Mouse (Mus musculus): ENCODE data around the gene Draxin. TPM values are rescaled to one million over a fixed set of nuclear protein-coding genes. Genes with fewer than 3 reads are reported as not detected.

Gene Draxin
- total RNA-seq, 2 experiments from 2014 or later, result 4.8 to 5.6 TPM

GRCm38 (mm10) chr4:148085131-148085906 lies 45.2 kb downstream of the Draxin start:
- DNase-seq (ENCODE audit: low spot score in 2 of 2), result no peak

- DNase-seq (ENCODE audit: low spot score in 2 of 2), result no peak
Observed at GRCm38 (mm10) chr4:148084261-148084714, 46.2 kb downstream of the Draxin start.

GRCm38 (mm10) chr4:148083176-148083899 lies 47.2 kb downstream of the Draxin start:
- DNase-seq (ENCODE audit: low spot score in 2 of 2), result no peak

- peak; percentile 57 to 64 for DNase-seq (ENCODE audit: low spot score in 2 of 2)
Observed at GRCm38 (mm10) chr4:148082257-148083044, 48.0 kb downstream of the Draxin start.

GRCm38 (mm10) chr4:148081201-148081600 lies 49.3 kb downstream of the Draxin start:
- DNase-seq (ENCODE audit: low spot score in 2 of 2), result no peak

GRCm38 (mm10) chr4:148080597-148080973 lies 49.9 kb downstream of the Draxin start:
- DNase-seq (ENCODE audit: low spot score in 2 of 2), result peak in 1 of 2 experiments; percentile 55

GRCm38 (mm10) chr4:148079944-148080596 lies 50.4 kb downstream of the Draxin start:
- DNase-seq (ENCODE audit: low spot score in 2 of 2), result no peak

GRCm38 (mm10) chr4:148079212-148079611 lies 51.3 kb downstream of the Draxin start:
- DNase-seq (ENCODE audit: low spot score in 2 of 2), result no peak

GRCm38 (mm10) chr4:148075881-148076280 lies 54.6 kb downstream of the Draxin start:
- DNase-seq (ENCODE audit: low spot score in 2 of 2), result no peak

- DNase-seq (ENCODE audit: low spot score in 2 of 2), result peak; percentile 56 to 68
Observed at GRCm38 (mm10) chr4:148075259-148075658, 55.2 kb downstream of the Draxin start.

GRCm38 (mm10) chr4:148074521-148075189 lies 55.8 kb downstream of the Draxin start:
- no peak for DNase-seq (ENCODE audit: low spot score in 2 of 2)

- DNase-seq (ENCODE audit: low spot score in 2 of 2), result no peak
Observed at GRCm38 (mm10) chr4:148071508-148071907, 59.0 kb downstream of the Draxin start.

- no peak for DNase-seq (ENCODE audit: low spot score in 2 of 2)
Observed at GRCm38 (mm10) chr4:148069602-148070218, 60.8 kb downstream of the Draxin start.

- DNase-seq (ENCODE audit: low spot score in 2 of 2), result no peak
Observed at GRCm38 (mm10) chr4:148067346-148067745, 63.2 kb downstream of the Draxin start.

- DNase-seq (ENCODE audit: low spot score in 2 of 2), result no peak
Observed at GRCm38 (mm10) chr4:148066401-148066744, 64.1 kb downstream of the Draxin start.

- DNase-seq (ENCODE audit: low spot score in 2 of 2), result no peak
Observed at GRCm38 (mm10) chr4:148065702-148066400, 64.6 kb downstream of the Draxin start.

- DNase-seq (ENCODE audit: low spot score in 2 of 2), result no peak
Observed at GRCm38 (mm10) chr4:148061086-148061480, 69.4 kb downstream of the Draxin start.

- DNase-seq (ENCODE audit: low spot score in 2 of 2), result no peak
Observed at GRCm38 (mm10) chr4:148060120-148061085, 70.1 kb downstream of the Draxin start.
